Mouse (Mus musculus) hindbrain, embryonic 15.5 days (tissue): Measurements from ENCODE around the gene Olfr545. TPM values are rescaled to one million over a fixed set of nuclear protein-coding genes. Genes with fewer than 3 reads are reported as not detected.

Experiments
- ATAC-seq: fragments of 200-750 bp; cut with Nextera tagmentation; 2 replicates; pipeline ENCODE4 v1.8.0; 2017; ENCODE audit warnings: low read depth, moderate number of reproducible peaks, moderate TSS enrichment; ENCODE audit not compliant: low FRiP score
- H3K27ac ChIP-seq: fragments of 300-500 bp; sonication (generic); replicated peaks from 2 replicates; pipeline ENCODE4 v1.5.1; 2015; ENCODE audit warnings: mild to moderate bottlenecking, inconsistent platforms
- H3K27me3 ChIP-seq: fragments of 300-500 bp; sonication (generic); 2 replicates; pipeline ENCODE4 v1.6.1; 2015; ENCODE audit warnings: control low read depth, inconsistent platforms
- H3K36me3 ChIP-seq: fragments of 300-500 bp; sonication (generic); 2 replicates; pipeline ENCODE4 v1.6.1; 2015; ENCODE audit warnings: control low read depth, inconsistent platforms
- H3K4me1 ChIP-seq: fragments of 300-500 bp; sonication (generic); replicated peaks from 2 replicates; pipeline ENCODE4 v1.6.1; 2015; ENCODE audit warnings: control low read depth, inconsistent platforms
- H3K4me2 ChIP-seq: fragments of 300-500 bp; sonication (generic); 2 replicates; pipeline ENCODE4 v1.6.1; 2015; ENCODE audit warnings: moderate library complexity, mild to moderate bottlenecking, inconsistent platforms
- H3K4me3 ChIP-seq: fragments of 300-500 bp; sonication (generic); 2 replicates; pipeline ENCODE4 v1.5.1; 2015; ENCODE audit warnings: mild to moderate bottlenecking, inconsistent platforms
- H3K9ac ChIP-seq: fragments of 300-500 bp; sonication (generic); 2 replicates; pipeline ENCODE4 v1.6.1; 2015; ENCODE audit warnings: inconsistent platforms
- H3K9me3 ChIP-seq: fragments of 300-500 bp; sonication (generic); 2 replicates; pipeline ENCODE4 v1.6.1; 2016; ENCODE audit warnings: control low read depth, inconsistent platforms
- WGBS: fragments of 180-500 bp; shearing (Covaris S2); methylation state at CpG from one replicate; pipeline ENCODE4 v1.1.7; 2015; 5-methylcytosine and 5-hydroxymethylcytosine counted together
- polyA plus RNA-seq: library from polyadenylated mRNA; unstranded; fragments of >200 nt; fragmentation: Nextera tagmentation; extraction: Ambion mirVana; gene quantifications from 2 replicates; pipeline ENCODE4 v1.2.1, GENCODE M21; 2015

Olfr545 gene
- polyA plus RNA-seq, 1 experiment from 2014 or later: 0.25 TPM

- Histone ChIP-seq H3K4me1 (no peaks in the 10 kb centered on the region), H3K36me3 (no peaks in the 10 kb centered on the region), H3K27ac (no peak overlapping the region), H3K9ac (no peak overlapping the region), H3K4me2 (no peak overlapping the region), H3K27me3 (no peaks in the 10 kb centered on the region), H3K9me3 (no peaks in the 10 kb centered on the region), H3K4me3 (no peak overlapping the region)
- ATAC-seq: no peak
- 76% methylated on average over 11 of the region's 11 CpGs for WGBS
Measured at GRCm38 (mm10) chr7:102477377-102477776, 22.0 kb downstream of the Olfr545 start.

- no peaks in the 10 kb centered on the region for H3K4me1 ChIP-seq
- H3K27ac ChIP-seq: no peak overlapping the region
- 92% methylated on average over 5 of the region's 5 CpGs for WGBS
- no peak for ATAC-seq
- H3K9me3 ChIP-seq: no peaks in the 10 kb centered on the region
- H3K4me2 ChIP-seq: no peak overlapping the region
- no peak overlapping the region for H3K4me3 ChIP-seq
- H3K27me3 ChIP-seq: no peaks in the 10 kb centered on the region
- H3K9ac ChIP-seq: no peak overlapping the region
- H3K36me3 ChIP-seq: no peaks in the 10 kb centered on the region
Measured at GRCm38 (mm10) chr7:102476601-102477000, 22.8 kb downstream of the Olfr545 start.

DNA sequence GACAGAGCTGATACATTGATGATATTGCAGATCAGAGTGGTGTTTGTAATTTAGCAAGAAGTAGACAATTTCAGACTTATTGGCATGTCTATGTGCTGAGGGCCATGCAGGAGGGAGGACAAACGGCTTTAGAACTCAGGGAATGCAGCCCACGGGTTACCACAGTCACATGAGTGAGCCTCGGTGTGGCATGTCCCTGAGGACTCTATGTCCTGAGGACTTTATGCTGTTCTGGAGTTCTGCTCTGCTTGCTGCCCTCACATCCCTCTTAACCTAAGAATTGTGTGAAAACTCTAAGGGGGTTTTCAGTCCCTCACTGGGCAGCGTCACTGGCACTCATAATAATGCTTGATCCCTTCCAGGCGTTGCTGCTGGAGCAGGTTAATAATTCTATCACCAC lies 26.7 kb downstream of the Olfr545 start:
- no peaks in the 10 kb centered on the region for H3K9me3 ChIP-seq
- no peak overlapping the region for H3K4me3 ChIP-seq
- no peaks in the 10 kb centered on the region for H3K27me3 ChIP-seq
- no peak overlapping the region for H3K27ac ChIP-seq
- H3K4me1 ChIP-seq: no peaks in the 10 kb centered on the region
- no peak for ATAC-seq
- H3K4me2 ChIP-seq: no peak overlapping the region
- no peak overlapping the region for H3K9ac ChIP-seq
- 79% methylated on average over 5 of the region's 5 CpGs for WGBS
- peaks cover 12% of the 10 kb centered on the region for H3K36me3 ChIP-seq

- H3K9ac ChIP-seq: no peak overlapping the region
- H3K4me2 ChIP-seq: no peak overlapping the region
- H3K4me1 ChIP-seq: no peaks in the 10 kb centered on the region
- 90% methylated on average over 8 of the region's 8 CpGs for WGBS
- H3K4me3 ChIP-seq: no peak overlapping the region
- no peaks in the 10 kb centered on the region for H3K27me3 ChIP-seq
- H3K36me3 ChIP-seq: peaks cover 50% of the 10 kb centered on the region
- no peaks in the 10 kb centered on the region for H3K9me3 ChIP-seq
- ATAC-seq: no peak
- H3K27ac ChIP-seq: no peak overlapping the region
Measured at GRCm38 (mm10) chr7:102467566-102467965, 31.8 kb downstream of the Olfr545 start.

- H3K9ac ChIP-seq: no peak overlapping the region
- no peaks in the 10 kb centered on the region for H3K27me3 ChIP-seq
- H3K27ac ChIP-seq: no peak overlapping the region
- peaks cover 72% of the 10 kb centered on the region for H3K36me3 ChIP-seq
- no peaks in the 10 kb centered on the region for H3K9me3 ChIP-seq
- no peaks in the 10 kb centered on the region for H3K4me1 ChIP-seq
- ATAC-seq: no peak
- 83% methylated on average over 5 of the region's 5 CpGs for WGBS
- H3K4me3 ChIP-seq: no peak overlapping the region
- H3K4me2 ChIP-seq: no peak overlapping the region
Measured at GRCm38 (mm10) chr7:102458618-102459380, 40.6 kb downstream of the Olfr545 start.

DNA sequence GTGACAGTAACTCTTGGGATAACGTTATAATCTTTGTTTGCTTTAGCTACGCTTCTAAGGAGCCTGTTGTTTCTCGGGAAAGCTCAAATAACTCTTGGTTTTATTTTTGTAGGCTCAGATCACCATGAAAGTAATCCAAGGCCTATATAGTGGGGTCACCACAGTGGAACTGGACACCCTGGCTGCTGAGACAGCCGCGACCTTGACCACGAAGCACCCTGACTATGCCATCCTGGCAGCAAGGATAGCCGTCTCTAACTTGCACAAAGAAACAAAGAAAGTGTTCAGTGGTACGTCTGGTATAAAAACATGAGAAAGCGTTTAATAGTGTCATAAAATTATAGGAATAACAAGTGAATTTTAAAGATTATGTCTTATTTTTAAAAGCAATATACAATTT lies 52.9 kb downstream of the Olfr545 start:
- Histone ChIP-seq H3K27ac (no peak overlapping the region), H3K9ac (no peak overlapping the region), H3K4me3 (no peak overlapping the region), H3K4me2 (no peak overlapping the region), H3K27me3 (no peaks in the 10 kb centered on the region), H3K4me1 (peaks cover 18% of the 10 kb centered on the region), H3K36me3 (peaks cover 38% of the 10 kb centered on the region), H3K9me3 (no peaks in the 10 kb centered on the region)
- 94% methylated on average over 9 of the region's 9 CpGs for WGBS
- ATAC-seq: no peak

- WGBS: 87% methylated on average over 2 of the region's 2 CpGs
- ATAC-seq: no peak
- no peak overlapping the region for H3K9ac ChIP-seq
Measured at GRCm38 (mm10) chr7:102444301-102444700, 55.1 kb downstream of the Olfr545 start.

GRCm38 (mm10) chr7:102442432-102442831 lies 56.9 kb downstream of the Olfr545 start:
- peak overlapping the region; percentile 69 for H3K9ac ChIP-seq
- peak overlapping the region; percentile 78 for H3K4me2 ChIP-seq
- H3K36me3 ChIP-seq: peaks cover 9% of the 10 kb centered on the region
- H3K27me3 ChIP-seq: no peaks in the 10 kb centered on the region
- WGBS: 0% methylated on average over 4 of the region's 4 CpGs
- peak overlapping the region; percentile 80 for H3K4me3 ChIP-seq
- peaks cover 18% of the 10 kb centered on the region for H3K4me1 ChIP-seq
- H3K9me3 ChIP-seq: no peaks in the 10 kb centered on the region
- no peak for ATAC-seq
- H3K27ac ChIP-seq: 0 out of 2 replicates have a peak overlapping the region, but pooled peaks have one; percentile 58

More at GRCm38 (mm10) chr7:102444301-102444700, 55.1 kb downstream of the Olfr545 start:
- H3K4me3 ChIP-seq: no peak overlapping the region
- no peaks in the 10 kb centered on the region for H3K27me3 ChIP-seq
- H3K4me2 ChIP-seq: no peak overlapping the region
- peaks cover 18% of the 10 kb centered on the region for H3K4me1 ChIP-seq
- no peak overlapping the region for H3K27ac ChIP-seq
- no peaks in the 10 kb centered on the region for H3K9me3 ChIP-seq
- H3K36me3 ChIP-seq: peaks cover 19% of the 10 kb centered on the region

- peaks cover 7% of the 10 kb centered on the region for H3K36me3 ChIP-seq
- no peaks in the 10 kb centered on the region for H3K9me3 ChIP-seq
- peak within 1 kb of the TSS; percentile 69 for H3K9ac ChIP-seq
- peak within 1 kb of the TSS; percentile 78 for H3K4me2 ChIP-seq
- H3K4me1 ChIP-seq: peaks cover 18% of the 10 kb centered on the region
- H3K4me3 ChIP-seq: peak within 1 kb of the TSS; percentile 80
- no peaks in the 10 kb centered on the region for H3K27me3 ChIP-seq
- WGBS: under 1% methylated on average over 48 of the region's 56 CpGs
- ATAC-seq: peak; percentile 99
- H3K27ac ChIP-seq: peak within 1 kb of the TSS; percentile 73
Measured at GRCm38 (mm10) chr7:102441657-102442391, 57.5 kb downstream of the Olfr545 start, which contains the start of gene Rrm1. TSS of gene Rrm1 (plus strand) at chr7:102441695.

Other genes starting within 250 kb of the Olfr545 start
- gene Rhog, start 243.5 kb downstream of the Olfr545 start, polyA plus RNA-seq: 20.1 and 20.5 TPM in 2 replicates
- gene Stim1, start 231.8 kb downstream of the Olfr545 start, polyA plus RNA-seq: 13.6 and 15.1 TPM in 2 replicates
- 51.4 and 61.4 TPM in 2 replicates for gene Rrm1, start 57.9 kb downstream of the Olfr545 start, polyA plus RNA-seq
- gene Olfr543, start 17.9 kb downstream of the Olfr545 start, polyA plus RNA-seq: 0.34 and 0.52 TPM in 2 replicates
- 0.16 and 0.18 TPM in 2 replicates for gene Olfr544, start 11.3 kb downstream of the Olfr545 start, polyA plus RNA-seq
- gene Olfr547, start 35.2 kb upstream of the Olfr545 start, polyA plus RNA-seq: not detected in 2 replicates
- gene Olfr548-ps1, start 41.3 kb upstream of the Olfr545 start, polyA plus RNA-seq: not detected in 2 replicates
- not detected in 2 replicates for gene Olfr549, start 50.3 kb upstream of the Olfr545 start, polyA plus RNA-seq
- gene Trim21, start 65.9 kb upstream of the Olfr545 start, polyA plus RNA-seq: 0.25 and 0.26 TPM in 2 replicates
- not detected in 2 replicates for gene Olfr550, start 71.9 kb upstream of the Olfr545 start, polyA plus RNA-seq
- gene Olfr551, start 92.3 kb upstream of the Olfr545 start, polyA plus RNA-seq: not detected in 2 replicates
- 0.04 TPM in 1 of 2 replicates, not detected in the other for gene Olfr552, start 98.2 kb upstream of the Olfr545 start, polyA plus RNA-seq
- not detected in 2 replicates for gene Olfr553, start 118.6 kb upstream of the Olfr545 start, polyA plus RNA-seq
- gene Olfr554, start 138.9 kb upstream of the Olfr545 start, polyA plus RNA-seq: not detected in 2 replicates
- not detected in 2 replicates for gene Olfr555, start 159.2 kb upstream of the Olfr545 start, polyA plus RNA-seq
- gene Olfr556, start 165.3 kb upstream of the Olfr545 start, polyA plus RNA-seq: not detected in 2 replicates
- gene Trim68, start 187.8 kb upstream of the Olfr545 start, polyA plus RNA-seq: 6.5 and 7.0 TPM in 2 replicates
- not detected in 2 replicates for gene Olfr557, start 196.3 kb upstream of the Olfr545 start, polyA plus RNA-seq
- gene Olfr558, start 202.6 kb upstream of the Olfr545 start, polyA plus RNA-seq: 0.13 and 0.14 TPM in 2 replicates
- not detected in 2 replicates for gene Olfr33, start 219.5 kb upstream of the Olfr545 start, polyA plus RNA-seq
- gene Olfr559, start 227.9 kb upstream of the Olfr545 start, polyA plus RNA-seq: not detected in 2 replicates